Mouse (Mus musculus): ENCODE results near the gene Sypl. TPM values are rescaled to one million over a fixed set of nuclear protein-coding genes. Genes with fewer than 3 reads are reported as not detected.

The Sypl gene
- polyA plus RNA-seq, 1 experiment from 2014 or later, result 50.9 TPM

- ATAC-seq (ENCODE audit: low FRiP score), result no peak
- H3K36me3 ChIP-seq, result no peaks in the 10 kb centered on the region
- no peak overlapping the region for H3K4me3 ChIP-seq
- H3K9me3 ChIP-seq (replicated peaks), result no peaks in the 10 kb centered on the region
- H3K27me3 ChIP-seq, result no peaks in the 10 kb centered on the region
- WGBS, result 47% methylated on average over 3 of the region's 3 CpGs
- H3K4me2 ChIP-seq (replicated peaks), result no peak overlapping the region
- H3K9ac ChIP-seq, result no peak overlapping the region
- H3K4me1 ChIP-seq, result peaks cover 28% of the 10 kb centered on the region
- no peak overlapping the region for H3K27ac ChIP-seq
Observed at GRCm38 (mm10) chr12:32952416-32952815, 1.3 kb upstream of the Sypl start.

GRCm38 (mm10) chr12:32953066-32953465 is 625 bp upstream of the Sypl start:
- Histone ChIP-seq H3K4me1 (peaks cover 28% of the 10 kb centered on the region), H3K4me2 (replicated peaks) (peak overlapping the region; percentile 81), H3K9me3 (replicated peaks) (no peaks in the 10 kb centered on the region), H3K27ac (peak overlapping the region; percentile 97), H3K36me3 (no peaks in the 10 kb centered on the region), H3K4me3 (peak overlapping the region; percentile 76), H3K27me3 (no peaks in the 10 kb centered on the region), H3K9ac (peak overlapping the region; percentile 82)
- WGBS, result 19% methylated on average over 6 of the region's 6 CpGs
- ATAC-seq (ENCODE audit: low FRiP score), result no peak

- Histone ChIP-seq H3K9ac (peak overlapping the region; percentile 82), H3K27ac (peak overlapping the region; percentile 97), H3K4me1 (peaks cover 28% of the 10 kb centered on the region), H3K4me3 (peak overlapping the region; percentile 76), H3K36me3 (no peaks in the 10 kb centered on the region), H3K27me3 (no peaks in the 10 kb centered on the region), H3K9me3 (replicated peaks) (no peaks in the 10 kb centered on the region), H3K4me2 (replicated peaks) (peak overlapping the region; percentile 81)
- under 1% methylated on average over 69 of the region's 71 CpGs for WGBS
- ATAC-seq (ENCODE audit: low FRiP score), result peak; percentile 74
Observed at GRCm38 (mm10) chr12:32954216-32955021, 728 bp downstream of the Sypl start.

GRCm38 (mm10) chr12:32955037-32955436 is 1.3 kb downstream of the Sypl start:
- Histone ChIP-seq H3K27me3 (no peaks in the 10 kb centered on the region), H3K9me3 (replicated peaks) (no peaks in the 10 kb centered on the region), H3K4me2 (replicated peaks) (peak overlapping the region; percentile 81), H3K4me3 (peak overlapping the region; percentile 76), H3K4me1 (peaks cover 28% of the 10 kb centered on the region), H3K9ac (peak overlapping the region; percentile 82), H3K27ac (no peak overlapping the region), H3K36me3 (no peaks in the 10 kb centered on the region)
- ATAC-seq (ENCODE audit: low FRiP score), result no peak
- 5% methylated on average over 8 of the region's 8 CpGs for WGBS

GRCm38 (mm10) chr12:32957211-32957610 is 3.5 kb downstream of the Sypl start:
- no peak overlapping the region for H3K4me2 ChIP-seq (replicated peaks)
- H3K9ac ChIP-seq, result no peak overlapping the region
- H3K27me3 ChIP-seq, result no peaks in the 10 kb centered on the region
- peaks cover 30% of the 10 kb centered on the region for H3K4me1 ChIP-seq
- 80% methylated on average over 2 of the region's 2 CpGs for WGBS
- no peak overlapping the region for H3K27ac ChIP-seq
- ATAC-seq (ENCODE audit: low FRiP score), result no peak
- H3K36me3 ChIP-seq, result no peaks in the 10 kb centered on the region
- no peak overlapping the region for H3K4me3 ChIP-seq
- H3K9me3 ChIP-seq (replicated peaks), result no peaks in the 10 kb centered on the region

- Histone ChIP-seq H3K36me3 (0 out of 2 replicates have a peak, but pooled peaks cover 6% of the 10 kb centered on the region), H3K27me3 (no peaks in the 10 kb centered on the region), H3K4me1 (0 out of 2 replicates have a peak, but pooled peaks cover 3% of the 10 kb centered on the region), H3K27ac (no peak overlapping the region), H3K4me3 (no peak overlapping the region), H3K4me2 (replicated peaks) (no peak overlapping the region), H3K9ac (no peak overlapping the region), H3K9me3 (replicated peaks) (no peaks in the 10 kb centered on the region)
- no peak for ATAC-seq (ENCODE audit: low FRiP score)
Observed at GRCm38 (mm10) chr12:32962132-32962531, 8.4 kb downstream of the Sypl start.

- Histone ChIP-seq H3K27me3 (no peaks in the 10 kb centered on the region), H3K27ac (no peak overlapping the region), H3K9me3 (replicated peaks) (no peaks in the 10 kb centered on the region), H3K4me1 (0 out of 2 replicates have a peak, but pooled peaks cover 3% of the 10 kb centered on the region), H3K4me2 (replicated peaks) (no peak overlapping the region), H3K4me3 (no peak overlapping the region), H3K36me3 (peaks cover 9% of the 10 kb centered on the region), H3K9ac (no peak overlapping the region)
- 90% methylated on average over 4 of the region's 4 CpGs for WGBS
- no peak for ATAC-seq (ENCODE audit: low FRiP score)
Observed at GRCm38 (mm10) chr12:32963858-32964257, 10.2 kb downstream of the Sypl start.

GRCm38 (mm10) chr12:32972287-32972686 is 18.6 kb downstream of the Sypl start:
- no peak overlapping the region for H3K4me2 ChIP-seq (replicated peaks)
- no peak for ATAC-seq (ENCODE audit: low FRiP score)
- H3K9ac ChIP-seq, result no peak overlapping the region
- H3K36me3 ChIP-seq, result peaks cover 26% of the 10 kb centered on the region
- no peak overlapping the region for H3K27ac ChIP-seq
- no peaks in the 10 kb centered on the region for H3K27me3 ChIP-seq
- H3K9me3 ChIP-seq (replicated peaks), result no peaks in the 10 kb centered on the region
- no peak overlapping the region for H3K4me3 ChIP-seq
- WGBS, result 93% methylated on average over 1 of the region's 1 CpGs
- H3K4me1 ChIP-seq, result no peaks in the 10 kb centered on the region

- Histone ChIP-seq H3K4me3 (no peak overlapping the region), H3K4me2 (replicated peaks) (no peak overlapping the region), H3K27ac (no peak overlapping the region), H3K27me3 (no peaks in the 10 kb centered on the region), H3K4me1 (no peaks in the 10 kb centered on the region), H3K9me3 (replicated peaks) (no peaks in the 10 kb centered on the region), H3K9ac (no peak overlapping the region), H3K36me3 (peaks cover 21% of the 10 kb centered on the region; the same call in 1 of the 2 replicates)
- no peak for ATAC-seq (ENCODE audit: low FRiP score)
Observed at GRCm38 (mm10) chr12:32974893-32975292, 21.2 kb downstream of the Sypl start.

- H3K4me1 ChIP-seq, result no peaks in the 10 kb centered on the region
- no peak overlapping the region for H3K27ac ChIP-seq
- H3K9ac ChIP-seq, result no peak overlapping the region
- H3K36me3 ChIP-seq, result peaks cover 21% of the 10 kb centered on the region; the same call in 1 of the 2 replicates
- 87% methylated on average over 3 of the region's 3 CpGs for WGBS
- H3K27me3 ChIP-seq, result no peaks in the 10 kb centered on the region
- H3K4me2 ChIP-seq (replicated peaks), result no peak overlapping the region
- no peak overlapping the region for H3K4me3 ChIP-seq
- H3K9me3 ChIP-seq (replicated peaks), result no peaks in the 10 kb centered on the region
- no peak for ATAC-seq (ENCODE audit: low FRiP score)
Observed at GRCm38 (mm10) chr12:32975501-32975900, 21.8 kb downstream of the Sypl start.

GRCm38 (mm10) chr12:32982631-32983030 is 28.9 kb downstream of the Sypl start:
- no peak for ATAC-seq (ENCODE audit: low FRiP score)
- Histone ChIP-seq H3K4me3 (no peak overlapping the region), H3K4me1 (no peaks in the 10 kb centered on the region), H3K9ac (no peak overlapping the region), H3K27me3 (no peaks in the 10 kb centered on the region), H3K4me2 (replicated peaks) (no peak overlapping the region), H3K36me3 (0 out of 2 replicates have a peak, but pooled peaks cover 3% of the 10 kb centered on the region), H3K9me3 (replicated peaks) (no peaks in the 10 kb centered on the region), H3K27ac (no peak overlapping the region)
- WGBS, result 83% methylated on average over 1 of the region's 1 CpGs

- 93% methylated on average over 1 of the region's 1 CpGs for WGBS
- Histone ChIP-seq H3K9ac (no peak overlapping the region), H3K4me1 (no peaks in the 10 kb centered on the region), H3K4me2 (replicated peaks) (no peak overlapping the region), H3K4me3 (no peak overlapping the region), H3K27ac (no peak overlapping the region), H3K36me3 (0 out of 2 replicates have a peak, but pooled peaks cover 3% of the 10 kb centered on the region), H3K27me3 (no peaks in the 10 kb centered on the region), H3K9me3 (replicated peaks) (no peaks in the 10 kb centered on the region)
- ATAC-seq (ENCODE audit: low FRiP score), result no peak
Observed at GRCm38 (mm10) chr12:32983081-32983480, 29.4 kb downstream of the Sypl start.

- H3K27ac ChIP-seq, result no peak overlapping the region
- no peak for ATAC-seq (ENCODE audit: low FRiP score)
- no peak overlapping the region for H3K9ac ChIP-seq
- no peaks in the 10 kb centered on the region for H3K9me3 ChIP-seq (replicated peaks)
- no peaks in the 10 kb centered on the region for H3K27me3 ChIP-seq
- 75% methylated on average over 1 of the region's 1 CpGs for WGBS
- no peak overlapping the region for H3K4me2 ChIP-seq (replicated peaks)
- H3K4me3 ChIP-seq, result no peak overlapping the region
- no peaks in the 10 kb centered on the region for H3K4me1 ChIP-seq
- no peaks in the 10 kb centered on the region for H3K36me3 ChIP-seq
Observed at GRCm38 (mm10) chr12:32986284-32986683, 32.6 kb downstream of the Sypl start.

Measured in hindbrain, embryonic 12.5 days (tissue).